Mouse (Mus musculus): ENCODE measurements around the gene Cdnf. TPM values are rescaled to one million over a fixed set of nuclear protein-coding genes. Genes with fewer than 3 reads are reported as not detected.

The Cdnf gene
- 0.21 and 0.28 TPM in 2 replicates for polyA plus RNA-seq (2015; fragmentation: Nextera tagmentation; extraction: Ambion mirVana)

- H3K4me3 ChIP-seq (ENCODE audit: low read depth, low read length), result peak within 1 kb of the TSS; percentile 71
- WGBS, result under 1% methylated on average over 60 of the region's 60 CpGs
- H3K9ac ChIP-seq (ENCODE audit: low read length), result peak within 1 kb of the TSS; percentile 77
- no peaks in the 10 kb centered on the region for H3K9me3 ChIP-seq (ENCODE audit: control insufficient read depth, low read length)
- H3K4me1 ChIP-seq (replicated peaks; ENCODE audit: control insufficient read depth, insufficient read depth), result no peaks in the 10 kb centered on the region
- H3K27ac ChIP-seq (replicated peaks), result peak within 1 kb of the TSS; percentile 85
- TF ChIP-seq CTCF (IDR thresholded peaks at IDR 0.05; ENCODE audit: low read depth), result peak; percentile 33; the same call in 1 of the 2 replicates
- TF ChIP-seq EP300 (optimal IDR thresholded peaks at IDR 0.05), result no peak
- H3K36me3 ChIP-seq (ENCODE audit: control insufficient read depth, insufficient read depth, low read length), result no peaks in the 10 kb centered on the region; the same call in 1 of the 2 replicates
- H3K4me2 ChIP-seq (replicated peaks; ENCODE audit: low read depth), result peak within 1 kb of the TSS; percentile 77
- DNase-seq (ENCODE audit: low spot score) (peak; percentile 96), ATAC-seq (ENCODE audit: low FRiP score, low TSS enrichment) (peak; percentile 100)
- no peaks in the 10 kb centered on the region for H3K27me3 ChIP-seq (ENCODE audit: control insufficient read depth, insufficient read depth, low read length)
Observed at GRCm38 (mm10) chr2:3512552-3513454, at the start of gene Cdnf, which contains the start of the genes Gm45902 and Hspa14. Gene Cdnf, plus strand, starts transcription at chr2:3513030. Gene Gm45902, minus strand, starts transcription at chr2:3512790. Gene Hspa14, minus strand, starts transcription at chr2:3512814.

GRCm38 (mm10) chr2:3473891-3474290 is 38.9 kb upstream of the Cdnf start:
- Histone ChIP-seq H3K4me1 (replicated peaks; ENCODE audit: control insufficient read depth, insufficient read depth) (no peaks in the 10 kb centered on the region), H3K4me2 (replicated peaks; ENCODE audit: low read depth) (peak overlapping the region; percentile 95), H3K27me3 (ENCODE audit: control insufficient read depth, insufficient read depth, low read length) (no peaks in the 10 kb centered on the region), H3K9ac (ENCODE audit: low read length) (no peak overlapping the region), H3K27ac (replicated peaks) (no peak overlapping the region), H3K36me3 (ENCODE audit: control insufficient read depth, insufficient read depth, low read length) (no peaks in the 10 kb centered on the region), H3K9me3 (ENCODE audit: control insufficient read depth, low read length) (no peaks in the 10 kb centered on the region), H3K4me3 (ENCODE audit: low read depth, low read length) (peak overlapping the region; percentile 95)
- DNase-seq (ENCODE audit: low spot score) (no peak), ATAC-seq (ENCODE audit: low FRiP score, low TSS enrichment) (no peak)
- TF ChIP-seq CTCF (IDR thresholded peaks at IDR 0.05; ENCODE audit: low read depth), result no peak
- no peak for TF ChIP-seq EP300 (optimal IDR thresholded peaks at IDR 0.05)
- WGBS, result under 1% methylated on average over 12 of the region's 12 CpGs

- no peaks in the 10 kb centered on the region for H3K27me3 ChIP-seq (ENCODE audit: control insufficient read depth, insufficient read depth, low read length)
- no peak for TF ChIP-seq EP300 (optimal IDR thresholded peaks at IDR 0.05)
- no peaks in the 10 kb centered on the region for H3K9me3 ChIP-seq (ENCODE audit: control insufficient read depth, low read length)
- peak overlapping the region; percentile 95 for H3K4me2 ChIP-seq (replicated peaks; ENCODE audit: low read depth)
- peak overlapping the region; percentile 69 for H3K9ac ChIP-seq (ENCODE audit: low read length)
- ATAC-seq (ENCODE audit: low FRiP score, low TSS enrichment) (peak; percentile 70), DNase-seq (ENCODE audit: low spot score) (peak; percentile 74)
- no peaks in the 10 kb centered on the region for H3K36me3 ChIP-seq (ENCODE audit: control insufficient read depth, insufficient read depth, low read length)
- H3K4me3 ChIP-seq (ENCODE audit: low read depth, low read length), result peak overlapping the region; percentile 95
- no peaks in the 10 kb centered on the region for H3K4me1 ChIP-seq (replicated peaks; ENCODE audit: control insufficient read depth, insufficient read depth)
- peak overlapping the region; percentile 74 for H3K27ac ChIP-seq (replicated peaks)
- under 1% methylated on average over 46 of the region's 46 CpGs for WGBS
Observed at GRCm38 (mm10) chr2:3474361-3474805, 38.4 kb upstream of the Cdnf start.

- no peaks in the 10 kb centered on the region for H3K4me1 ChIP-seq (replicated peaks; ENCODE audit: control insufficient read depth, insufficient read depth)
- no peaks in the 10 kb centered on the region for H3K36me3 ChIP-seq (ENCODE audit: control insufficient read depth, insufficient read depth, low read length)
- peak within 1 kb of the TSS; percentile 95 for H3K4me2 ChIP-seq (replicated peaks; ENCODE audit: low read depth)
- TF ChIP-seq EP300 (optimal IDR thresholded peaks at IDR 0.05), result no peak
- no peak for TF ChIP-seq CTCF (IDR thresholded peaks at IDR 0.05; ENCODE audit: low read depth)
- under 1% methylated on average over 42 of the region's 42 CpGs for WGBS
- peak within 1 kb of the TSS; percentile 95 for H3K4me3 ChIP-seq (ENCODE audit: low read depth, low read length)
- H3K27ac ChIP-seq (replicated peaks), result peak within 1 kb of the TSS; percentile 74
- ATAC-seq (ENCODE audit: low FRiP score, low TSS enrichment) (peak; percentile 99), DNase-seq (ENCODE audit: low spot score) (peak; percentile 98)
- peak within 1 kb of the TSS; percentile 69 for H3K9ac ChIP-seq (ENCODE audit: low read length)
- no peaks in the 10 kb centered on the region for H3K27me3 ChIP-seq (ENCODE audit: control insufficient read depth, insufficient read depth, low read length)
- no peaks in the 10 kb centered on the region for H3K9me3 ChIP-seq (ENCODE audit: control insufficient read depth, low read length)
Observed at GRCm38 (mm10) chr2:3474861-3475283, 38.0 kb upstream of the Cdnf start, which contains the start of gene Suv39h2. Gene Suv39h2, minus strand, starts transcription at chr2:3475031.

GRCm38 (mm10) chr2:3475746-3476251 is 37.0 kb upstream of the Cdnf start:
- H3K4me3 ChIP-seq (ENCODE audit: low read depth, low read length), result peak overlapping the region; percentile 95; the same call in 1 of the 2 replicates
- no peak for TF ChIP-seq CTCF (IDR thresholded peaks at IDR 0.05; ENCODE audit: low read depth)
- TF ChIP-seq EP300 (optimal IDR thresholded peaks at IDR 0.05), result no peak
- no peaks in the 10 kb centered on the region for H3K27me3 ChIP-seq (ENCODE audit: control insufficient read depth, insufficient read depth, low read length)
- peak overlapping the region; percentile 95 for H3K4me2 ChIP-seq (replicated peaks; ENCODE audit: low read depth)
- H3K9ac ChIP-seq (ENCODE audit: low read length), result no peak overlapping the region
- 63% methylated on average over 3 of the region's 3 CpGs for WGBS
- DNase-seq (ENCODE audit: low spot score) (no peak), ATAC-seq (ENCODE audit: low FRiP score, low TSS enrichment) (no peak)
- no peaks in the 10 kb centered on the region for H3K9me3 ChIP-seq (ENCODE audit: control insufficient read depth, low read length)
- no peaks in the 10 kb centered on the region for H3K36me3 ChIP-seq (ENCODE audit: control insufficient read depth, insufficient read depth, low read length)
- H3K4me1 ChIP-seq (replicated peaks; ENCODE audit: control insufficient read depth, insufficient read depth), result no peaks in the 10 kb centered on the region
- H3K27ac ChIP-seq (replicated peaks), result no peak overlapping the region

All from stomach, postnatal 0 days (tissue).